In the genomic region with DNA sequence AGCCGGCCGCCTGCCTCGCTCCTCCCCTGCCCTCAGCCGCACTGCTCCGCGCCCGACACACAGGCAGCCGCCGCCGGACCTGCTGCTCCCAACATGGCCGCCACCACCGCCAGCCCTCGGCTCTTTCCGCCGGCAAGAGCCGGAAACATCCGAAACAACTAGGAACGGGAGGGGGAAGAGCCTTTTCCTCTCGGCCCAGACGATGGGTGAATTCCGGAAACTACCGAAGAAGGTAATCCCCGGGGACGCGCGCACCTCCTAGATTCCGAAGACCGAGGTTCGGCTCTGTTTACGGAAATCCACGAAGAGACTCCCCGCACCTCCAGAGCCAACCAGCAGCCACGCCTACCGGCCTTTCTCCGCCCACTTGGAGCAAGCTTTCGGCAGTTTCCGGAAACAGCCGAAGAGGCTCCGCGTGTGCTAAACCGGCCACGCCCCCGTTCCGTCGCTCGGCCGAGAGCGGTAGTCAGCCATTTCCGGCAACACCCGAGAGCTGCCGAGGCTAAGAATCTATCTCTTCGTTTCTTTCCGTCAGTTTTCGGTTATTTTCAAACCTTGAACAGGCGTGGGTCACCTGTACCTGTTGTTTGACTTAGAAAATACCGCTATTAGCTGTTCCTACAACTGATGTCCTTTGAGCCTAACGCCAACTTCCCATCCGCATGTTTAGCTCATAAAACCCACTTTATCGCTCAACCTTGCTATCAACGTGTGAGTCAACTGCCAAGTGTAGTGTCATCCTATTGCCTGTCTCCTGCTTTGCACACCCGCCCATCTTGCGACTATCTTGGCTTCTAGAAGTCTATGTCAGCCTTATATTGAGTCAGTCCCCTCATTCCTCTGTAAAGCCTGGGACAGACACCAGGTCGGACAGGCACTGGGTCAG, we compare ENCODE assay signal across 8 mouse cellular contexts. TPM values are rescaled to one million over a fixed set of nuclear protein-coding genes. Genes with fewer than 3 reads are reported as not detected.
DNase-seq lines count a peak whose midpoint lies in the region; ATAC-seq and TF ChIP-seq lines count a peak whose summit lies in the region.

A gene (minus strand): TSS at position 349 of the 886 bp plus-strand sequence.

- peak within 1 kb of the TSS; percentile 80 for H3K27ac ChIP-seq in heart, embryonic 11.5 days (ENCODE audit: low read depth, low read length)
- peak within 1 kb of the TSS; percentile 87 for H3K27ac ChIP-seq in kidney, embryonic 16.5 days (ENCODE audit: low read length)
- peak within 1 kb of the TSS; percentile 37 for H3K27ac ChIP-seq in liver, adult 2 months (replicated peaks; ENCODE audit: insufficient read depth, low read depth, low read length)

- peaks cover 58% of the 10 kb centered on the region for H3K4me1 ChIP-seq in erythroblast, embryonic 14.5 days (ENCODE audit: control insufficient read depth)
- H3K4me1 ChIP-seq in heart, embryonic 11.5 days (ENCODE audit: control insufficient read depth, insufficient read depth, low read length) = peaks cover 37% of the 10 kb centered on the region
- H3K4me1 ChIP-seq in kidney, embryonic 16.5 days (ENCODE audit: insufficient read depth, low read length) = peaks cover 41% of the 10 kb centered on the region
- H3K4me1 ChIP-seq in liver, adult 2 months (ENCODE audit: control insufficient read depth, insufficient read depth, low read length) = peaks cover 23% of the 10 kb centered on the region

- TF ChIP-seq CTCF in C2C12 (IDR thresholded peaks at IDR 0.05; ENCODE audit: control insufficient read depth, insufficient read depth, insufficient read length) = no peak
- TF ChIP-seq CTCF in brain, embryonic 14.5 days (IDR thresholded peaks at IDR 0.05; ENCODE audit: borderline replicate concordance, extremely low read depth, insufficient read depth, insufficient read length) = no peak
- no peak for TF ChIP-seq CTCF in liver, adult 2 months (IDR thresholded peaks at IDR 0.05; ENCODE audit: low read depth, low read length)

- TF ChIP-seq POLR2A in brain, embryonic 14.5 days (IDR thresholded peaks at IDR 0.05; ENCODE audit: borderline replicate concordance, extremely low read depth, insufficient read depth, insufficient read length, poor library complexity, severe bottlenecking) = peak; percentile 88
- peak; percentile 48; the same call in 1 of the 2 replicates for TF ChIP-seq POLR2A in liver, adult 2 months (IDR thresholded peaks at IDR 0.05; ENCODE audit: extremely low read depth, insufficient read depth, low read length)
- TF ChIP-seq POLR2A in myocyte (IDR thresholded peaks at IDR 0.05; ENCODE audit: insufficient read length, low read depth) = peak; percentile 71

- no peaks in the 10 kb centered on the region for H3K9me3 ChIP-seq in erythroblast, embryonic 14.5 days (ENCODE audit: control insufficient read depth, low read length)
- no peaks in the 10 kb centered on the region for H3K9me3 ChIP-seq in heart, embryonic 11.5 days (replicated peaks; ENCODE audit: control insufficient read depth, low read length)
- no peaks in the 10 kb centered on the region for H3K9me3 ChIP-seq in kidney, embryonic 16.5 days (ENCODE audit: low read length)

- peak within 1 kb of the TSS; percentile 76 for H3K4me2 ChIP-seq in heart, embryonic 11.5 days
- peak within 1 kb of the TSS; percentile 96 for H3K4me2 ChIP-seq in kidney, embryonic 16.5 days (replicated peaks; ENCODE audit: low read depth, low read length)
- peak within 1 kb of the TSS; percentile 96 for H3K4me2 ChIP-seq in myocyte (ENCODE audit: low read depth)

- DNase-seq in brain, embryonic 14.5 days (ENCODE audit: low read depth) = peak; percentile 100
- peak; percentile 94 for DNase-seq in liver, adult 2 months (ENCODE audit: extremely low read depth, low read depth, low spot score)
- DNase-seq in splenic B cell, adult 2 months (ENCODE audit: low read depth, low spot score) = peak; percentile 100

- H3ac ChIP-seq in C2C12 (ENCODE audit: control insufficient read depth, insufficient read length, low read depth) (peak within 1 kb of the TSS; percentile 76), myocyte (ENCODE audit: control insufficient read depth, insufficient read length) (peak within 1 kb of the TSS; percentile 72)

- peak; percentile 89 for ATAC-seq in heart, embryonic 11.5 days (replicated peaks; ENCODE audit: insufficient number of reproducible peaks, low FRiP score, low TSS enrichment)
- peak; percentile 95 for ATAC-seq in kidney, embryonic 16.5 days (ENCODE audit: low FRiP score, low TSS enrichment)

- peak within 1 kb of the TSS; percentile 68 for H3K4me3 ChIP-seq in C2C12 (ENCODE audit: insufficient read depth, poor library complexity, severe bottlenecking)
- H3K4me3 ChIP-seq in erythroblast, embryonic 14.5 days (replicated peaks) = peak within 1 kb of the TSS; percentile 77
- peak within 1 kb of the TSS; percentile 92 for H3K4me3 ChIP-seq in heart, embryonic 11.5 days (ENCODE audit: low read depth, low read length)
- H3K4me3 ChIP-seq in kidney, embryonic 16.5 days (ENCODE audit: low read length) = peak within 1 kb of the TSS; percentile 93
- H3K4me3 ChIP-seq in liver, adult 2 months (ENCODE audit: insufficient read depth, low read depth, low read length) = peak within 1 kb of the TSS; percentile 82
- peak within 1 kb of the TSS; percentile 81 for H3K4me3 ChIP-seq in myocyte

- H3K79me2 ChIP-seq in C2C12 (ENCODE audit: control insufficient read depth, insufficient read depth) (peaks cover 44% of the 10 kb centered on the region), myocyte (ENCODE audit: control insufficient read depth, insufficient read depth) (peaks cover 43% of the 10 kb centered on the region)
- peaks cover 35% of the 10 kb centered on the region for H3K79me2 ChIP-seq in liver, adult 2 months (ENCODE audit: control insufficient read depth, insufficient read depth, low read length)

- H3K36me3 ChIP-seq in C2C12 (ENCODE audit: control insufficient read depth, insufficient read depth) (peaks cover 16% of the 10 kb centered on the region), myocyte (ENCODE audit: control insufficient read depth, insufficient read depth) (no peaks in the 10 kb centered on the region)
- peaks cover 27% of the 10 kb centered on the region for H3K36me3 ChIP-seq in erythroblast, embryonic 14.5 days (ENCODE audit: control insufficient read depth)
- no peaks in the 10 kb centered on the region; the same call in 1 of the 2 replicates for H3K36me3 ChIP-seq in heart, embryonic 11.5 days (ENCODE audit: control insufficient read depth, insufficient read depth, low read length)
- H3K36me3 ChIP-seq in kidney, embryonic 16.5 days (ENCODE audit: insufficient read depth, low read length) = no peaks in the 10 kb centered on the region
- H3K36me3 ChIP-seq in liver, adult 2 months (ENCODE audit: control insufficient read depth, insufficient read depth, low read length) = no peaks in the 10 kb centered on the region
- no peaks in the 10 kb centered on the region; the same call in 1 of the 2 replicates for H3K36me3 ChIP-seq in splenic B cell, adult 2 months (ENCODE audit: control insufficient read depth, insufficient read depth, low read length, poor library complexity, severe bottlenecking)

- H3K79me3 ChIP-seq in C2C12 (ENCODE audit: low read depth) = peaks cover 44% of the 10 kb centered on the region

- no peaks in the 10 kb centered on the region for H3K27me3 ChIP-seq in C2C12 (ENCODE audit: control insufficient read depth, insufficient read depth, insufficient read length)
- no peaks in the 10 kb centered on the region for H3K27me3 ChIP-seq in erythroblast, embryonic 14.5 days (ENCODE audit: control insufficient read depth)
- H3K27me3 ChIP-seq in heart, embryonic 11.5 days (ENCODE audit: control insufficient read depth, insufficient read depth, low read length) = no peaks in the 10 kb centered on the region
- H3K27me3 ChIP-seq in kidney, embryonic 16.5 days (ENCODE audit: insufficient read depth, low read length) = no peaks in the 10 kb centered on the region
- no peaks in the 10 kb centered on the region for H3K27me3 ChIP-seq in liver, adult 2 months (ENCODE audit: control insufficient read depth, insufficient read depth, low read length)
- no peaks in the 10 kb centered on the region for H3K27me3 ChIP-seq in myocyte (ENCODE audit: control insufficient read depth, insufficient read depth, insufficient read length)
- H3K27me3 ChIP-seq in splenic B cell, adult 2 months (ENCODE audit: control insufficient read depth, insufficient read depth, low read length, poor library complexity, severe bottlenecking) = no peaks in the 10 kb centered on the region

- WGBS in heart, embryonic 11.5 days (ENCODE audit: insufficient replicate concordance) = 2% methylated on average over 63 of the region's 63 CpGs
- WGBS in kidney, embryonic 16.5 days = 2% methylated on average over 58 of the region's 63 CpGs
- 1% methylated on average over 63 of the region's 63 CpGs for WGBS in liver, adult 2 months

- peak within 1 kb of the TSS; percentile 96 for H3K9ac ChIP-seq in heart, embryonic 11.5 days (ENCODE audit: low read depth, low read length)
- H3K9ac ChIP-seq in kidney, embryonic 16.5 days (replicated peaks; ENCODE audit: low read length) = peak within 1 kb of the TSS; percentile 93
- H3K9ac ChIP-seq in liver, adult 2 months (ENCODE audit: low read depth, low read length) = peak within 1 kb of the TSS; percentile 88

TF ChIP-seq in C2C12, 6 proteins besides CTCF, POLR2A, EP300 and RAD21:
- TF ChIP-seq MAX (IDR thresholded peaks at IDR 0.05) (peak; percentile 93), FOSL1 (IDR thresholded peaks at IDR 0.05; ENCODE audit: insufficient read depth, low read length, poor library complexity, severe bottlenecking) (no peak), MYOG (IDR thresholded peaks at IDR 0.05; ENCODE audit: control insufficient read depth, extremely low read depth, insufficient read length) (no peak)

TF ChIP-seq in myocyte, 11 proteins besides CTCF, POLR2A, EP300 and RAD21:
- peak; percentile 14 for TF ChIP-seq POLR2AphosphoS2 (IDR thresholded peaks at IDR 0.05; ENCODE audit: insufficient read length, low read depth)
- TF ChIP-seq SRF (IDR thresholded peaks at IDR 0.05; ENCODE audit: control insufficient read depth, insufficient read length, low read depth) = peak; percentile 60
- no peak for TF ChIP-seq MYOD1 (IDR thresholded peaks at IDR 0.05; ENCODE audit: control insufficient read depth in 1 of 3, insufficient read length in 2 of 3, low read depth in 2 of 3)
- TF ChIP-seq MAX (IDR thresholded peaks at IDR 0.05; ENCODE audit: low read depth) = no peak

RNA-seq across cellular contexts. Expression of the gene that starts here (rescaled TPM):
- polyA plus RNA-seq in C2C12 (2012; fragmentation: generic; extraction: Trizol) = 27.2 TPM
- 70.4 and 98.0 TPM in 2 replicates for polyA plus RNA-seq in brain, embryonic 14.5 days (2012; rRNA removed)
- polyA plus RNA-seq in erythroblast, embryonic 14.5 days (2012) = 17.9 and 19.4 TPM in 2 replicates
- 34.5 and 35.0 TPM in 2 replicates for polyA plus RNA-seq in heart, embryonic 11.5 days (2014; fragmentation: Nextera tagmentation; extraction: Ambion mirVana)
- 40.6 and 44.9 TPM in 2 replicates for polyA plus RNA-seq in kidney, embryonic 16.5 days (2015; fragmentation: Nextera tagmentation; extraction: Ambion mirVana)
- 4.6 and 7.0 TPM in 2 replicates for total RNA-seq in liver, adult 2 months (2014; rRNA removed)
- 17.2 and 19.8 TPM in 2 replicates for polyA plus RNA-seq in liver, adult 2 months (2012; rRNA removed)
- 33.7 TPM for polyA plus RNA-seq in myocyte (2012; fragmentation: generic; extraction: Trizol)

Comparison
In these comparisons a context has a peak if more than half of its experiments do, and no peak if none do; other contexts are left out.
1. Peak in every context shown above with its lines: DNase-seq, ATAC-seq, H3K4me3 ChIP-seq and H3K27ac ChIP-seq.
2. H3K27ac ChIP-seq: peak in every context shown above with its lines; median percentile 87 in kidney, embryonic 16.5 days; 80 in heart, embryonic 11.5 days; 37 in liver, adult 2 months.